Mouse (Mus musculus) CH12.LX (cell line): ENCODE data around the gene Pdrg1. TPM values are rescaled to one million over a fixed set of nuclear protein-coding genes. Genes with fewer than 3 reads are reported as not detected.

Experiments
- DNase-seq: peaks from one replicate; pipeline ENCODE4 v3.0.0-alpha.2; 2013; ENCODE audit errors: extremely low read depth
- H3K27ac ChIP-seq: 2 replicates; pipeline ENCODE4 v1.5.1; 2012; ENCODE audit warnings: low read depth, mild to moderate bottlenecking, control low read depth, moderate library complexity; ENCODE audit not compliant: insufficient read depth
- H3K27me3 ChIP-seq: replicated peaks from 2 replicates; pipeline ENCODE3; 2012; ENCODE audit warnings: inconsistent platforms
- H3K36me3 ChIP-seq, 2 experiments: replicated peaks in 1 of 2; 2 replicates each; pipeline versions ENCODE3 to v1.6.1; 2012; ENCODE audit warnings: inconsistent platforms in 1 of 2, low read length in 1 of 2, mild to moderate bottlenecking in 1 of 2, mixed read lengths in 1 of 2, moderate library complexity in 1 of 2; ENCODE audit not compliant: control insufficient read depth in 1 of 2, insufficient read depth in 1 of 2
- H3K4me1 ChIP-seq, 2 experiments: 2 replicates each; pipeline ENCODE4 v1.6.1; 2012; ENCODE audit warnings: inconsistent platforms in 1 of 2, moderate library complexity in 1 of 2; ENCODE audit not compliant: insufficient read depth in 2 of 2, control insufficient read depth in 1 of 2
- H3K4me2 ChIP-seq: 2 replicates; pipeline ENCODE4 v1.6.1; 2012; ENCODE audit warnings: low read depth, mild to moderate bottlenecking, control low read depth; ENCODE audit not compliant: poor library complexity, insufficient read depth, severe bottlenecking
- H3K4me3 ChIP-seq, 3 experiments: fragments of 150-350 bp in 1 of 3; sonication (generic) in 1 of 3; replicated peaks in 1 of 3; 2 replicates each; pipeline versions ENCODE3 to v1.5.1; 2011 to 2012; ENCODE audit warnings: low read depth in 2 of 3, low read length in 2 of 3, mild to moderate bottlenecking in 2 of 3, moderate library complexity in 2 of 3, control low read depth in 1 of 3, improper control_type of control experiment in 1 of 3, inconsistent platforms in 1 of 3, mixed read lengths in 1 of 3; ENCODE audit not compliant: poor library complexity in 1 of 3
- H3K79me2 ChIP-seq: replicated peaks from 2 replicates; pipeline ENCODE4 v1.6.1; 2012; ENCODE audit warnings: mild to moderate bottlenecking, moderate library complexity; ENCODE audit not compliant: control insufficient read depth, poor library complexity, insufficient read depth, severe bottlenecking; ENCODE audit errors: extremely low read depth
- H3K9ac ChIP-seq: 2 replicates; pipeline ENCODE4 v1.6.1; 2012; ENCODE audit warnings: low read depth, mild to moderate bottlenecking, control low read depth, moderate library complexity; ENCODE audit not compliant: insufficient read depth
- H3K9me3 ChIP-seq: replicated peaks from 2 replicates; pipeline ENCODE3; 2012; ENCODE audit warnings: low read length, inconsistent platforms, mixed read lengths
- CTCF ChIP-seq, 2 experiments: IDR thresholded peaks in 1 of 2; conservative IDR thresholded peaks in 1 of 2; 2 replicates each; pipeline ENCODE4 v1.5.1; 2011 to 2012; ENCODE audit warnings: low read depth in 2 of 2, low read length in 2 of 2, improper control_type of control experiment in 1 of 2, inconsistent platforms in 1 of 2, mild to moderate bottlenecking in 1 of 2, moderate library complexity in 1 of 2
- E2F4 ChIP-seq: IDR thresholded peaks from 2 replicates; pipeline ENCODE4 v1.6.1; 2011; ENCODE audit warnings: low read depth, low read length, improper control_type of control experiment; ENCODE audit not compliant: insufficient replicate concordance
- ETS1 ChIP-seq: conservative IDR thresholded peaks from 2 replicates; pipeline ENCODE4 v1.6.1; 2012; ENCODE audit warnings: low read depth, mild to moderate bottlenecking, inconsistent platforms, low read length, improper control_type of control experiment, moderate library complexity
- HCFC1 ChIP-seq: IDR thresholded peaks from 2 replicates; pipeline ENCODE4 v1.6.1; 2012; ENCODE audit warnings: low read depth, mild to moderate bottlenecking, inconsistent platforms, low read length, improper control_type of control experiment
- JUN ChIP-seq: IDR thresholded peaks from 2 replicates; pipeline ENCODE4 v1.6.1; 2011; ENCODE audit warnings: low read depth, mild to moderate bottlenecking, low read length, improper control_type of control experiment, moderate library complexity; ENCODE audit not compliant: insufficient read depth
- JUND ChIP-seq: conservative IDR thresholded peaks from 2 replicates; pipeline ENCODE4 v1.6.1; 2011; ENCODE audit warnings: low read depth, low read length, improper control_type of control experiment
- KAT2A ChIP-seq: IDR thresholded peaks from 2 replicates; pipeline ENCODE4 v1.6.1; 2012; ENCODE audit warnings: low read length, improper control_type of control experiment, inconsistent platforms; ENCODE audit not compliant: insufficient replicate concordance
- MAFK ChIP-seq: IDR thresholded peaks from 2 replicates; pipeline ENCODE4 v1.6.1; 2011; ENCODE audit warnings: low read length, improper control_type of control experiment; ENCODE audit not compliant: insufficient replicate concordance
- MAX ChIP-seq: IDR thresholded peaks from 2 replicates; pipeline ENCODE4 v1.6.1; 2011; ENCODE audit warnings: low read length, improper control_type of control experiment
- MAZ ChIP-seq: IDR thresholded peaks from 2 replicates; pipeline ENCODE4 v1.6.1; 2012; ENCODE audit warnings: low read depth, mild to moderate bottlenecking, inconsistent platforms, low read length, improper control_type of control experiment, moderate library complexity
- MYC ChIP-seq: IDR thresholded peaks from 2 replicates; pipeline ENCODE4 v1.6.1; 2011; ENCODE audit warnings: low read depth, mild to moderate bottlenecking, improper control_type of control experiment, low read length
- POLR2A ChIP-seq: IDR thresholded peaks from 2 replicates; pipeline ENCODE4 v1.6.1; 2011; ENCODE audit warnings: low read depth, mild to moderate bottlenecking, improper control_type of control experiment, low read length
- POLR2AphosphoS2 ChIP-seq: IDR thresholded peaks from 2 replicates; pipeline ENCODE4 v1.6.1; 2011; ENCODE audit warnings: low read depth, low read length, improper control_type of control experiment
- RCOR1 ChIP-seq: conservative IDR thresholded peaks from 2 replicates; pipeline ENCODE4 v1.6.1; 2012; ENCODE audit warnings: low read depth, mild to moderate bottlenecking, inconsistent platforms, low read length, improper control_type of control experiment
- SIN3A ChIP-seq: IDR thresholded peaks from 2 replicates; pipeline ENCODE4 v1.6.1; 2012; ENCODE audit warnings: low read length, improper control_type of control experiment, inconsistent platforms
- SMC3 ChIP-seq: IDR thresholded peaks from 2 replicates; pipeline ENCODE4 v1.6.1; 2011; ENCODE audit warnings: low read depth, low read length, improper control_type of control experiment
- TBP ChIP-seq: conservative IDR thresholded peaks from 2 replicates; pipeline ENCODE4 v1.6.1; 2011; ENCODE audit warnings: low read depth, low read length, improper control_type of control experiment
- TCF12 ChIP-seq: IDR thresholded peaks from 2 replicates; pipeline ENCODE4 v1.6.1; 2014; ENCODE audit warnings: low read depth, mild to moderate bottlenecking, inconsistent platforms, low read length, improper control_type of control experiment
- UBTF ChIP-seq: IDR thresholded peaks from 2 replicates; pipeline ENCODE4 v1.6.1; 2012; ENCODE audit warnings: low read depth, mild to moderate bottlenecking, inconsistent platforms, low read length, improper control_type of control experiment, moderate library complexity
- USF1 ChIP-seq: IDR thresholded peaks from 2 replicates; pipeline ENCODE4 v1.6.1; 2014; ENCODE audit warnings: low read depth, mild to moderate bottlenecking, inconsistent platforms, low read length, improper control_type of control experiment
- USF2 ChIP-seq: conservative IDR thresholded peaks from 2 replicates; pipeline ENCODE4 v1.6.1; 2011; ENCODE audit warnings: low read depth, low read length, improper control_type of control experiment
- ZNF384 ChIP-seq: IDR thresholded peaks from 2 replicates; pipeline ENCODE4 v1.6.1; 2012; ENCODE audit warnings: low read depth, low read length, improper control_type of control experiment, inconsistent platforms
- dilution Hi-C: fragments of 300-500 bp; cut with MboI; formaldehyde crosslinking; loops from 2 replicates; pipeline ENCODE4 v1.14.3; 2020; ENCODE audit warnings: low sequenced_read_pairs; ENCODE audit not compliant: extremely low pct_unique_long_range_greater_than_20kb, extremely low pct_ligation_motif_present
- in situ Hi-C: fragments of 300-500 bp; cut with MboI; formaldehyde crosslinking; loops from 3 replicates; pipeline ENCODE4 v1.14.3; 2019; ENCODE audit warnings: low sequenced_read_pairs, low pct_ligation_motif_present, low pct_unique_long_range_greater_than_20kb, mixed read lengths
- polyA plus RNA-seq: library from polyadenylated mRNA; unstranded; fragments of >175 nt; gene quantifications from 2 replicates; pipeline ENCODE4 v1.2.1, GENCODE M21; 2012; ENCODE audit warnings: low read depth; ENCODE audit not compliant: insufficient read length
- total RNA-seq, 2 experiments: library from RNA; depleted of rRNA; stranded (reverse); fragments of 300-350 nt in 1 of 2; fragments of >200 nt in 1 of 2; gene quantifications; 2 replicates each; pipeline ENCODE4 v1.2.3; 2012 to 2014

The Pdrg1 gene
- total and polyA plus RNA-seq, 3 experiments: 26.1 to 56.4 (median 50.9) TPM

DNA sequence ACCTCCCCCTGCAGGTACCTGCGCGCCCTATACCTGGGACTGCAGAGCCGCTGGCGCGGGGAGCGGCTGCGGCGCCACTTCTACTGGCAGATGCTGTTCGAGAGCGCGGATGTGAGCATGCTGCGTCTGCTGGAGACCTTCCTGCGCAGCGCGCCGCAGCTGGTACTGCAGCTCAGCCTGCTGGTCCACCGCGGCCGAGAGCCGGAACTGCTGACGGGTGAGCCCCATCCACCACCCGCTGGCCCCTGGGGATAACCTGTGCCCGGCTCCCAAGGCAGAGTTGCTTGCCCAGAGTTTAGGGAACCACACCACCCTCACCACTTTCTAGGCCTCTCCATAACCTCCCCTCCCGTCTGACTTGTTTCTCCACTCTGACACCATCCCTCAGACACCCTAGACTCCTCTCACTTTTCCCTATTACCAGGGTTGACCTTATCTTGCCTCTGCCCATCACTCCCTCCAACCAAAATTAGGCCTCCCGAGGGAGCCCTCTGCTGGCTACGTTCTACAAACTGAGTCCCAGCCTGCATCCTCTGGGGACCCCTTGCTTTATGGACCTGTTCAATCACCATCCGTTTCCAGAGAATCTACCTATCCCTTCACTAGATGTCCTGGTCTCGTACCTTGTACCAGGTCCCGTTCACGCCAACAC, 37.6 kb upstream of the Pdrg1 start:
- in situ Hi-C loops: no loop called here
- Histone ChIP-seq H3K9me3 (no peaks in the 10 kb centered on the region), H3K27me3 (peaks cover 86% of the 10 kb centered on the region), H3K4me2 (no peak overlapping the region), H3K79me2 (no peaks in the 10 kb centered on the region), H3K4me1 (peaks cover 8 to 38% of the 10 kb centered on the region in 2 experiments; a peak in 3 of 4 replicates), H3K4me3 (no peak overlapping the region), H3K9ac (no peak overlapping the region), H3K27ac (no peak overlapping the region), H3K36me3 (no peaks in the 10 kb centered on the region)
- no peak for DNase-seq
- dilution Hi-C loops: no loop called here
- TF ChIP-seq KAT2A (no peak), CTCF (conservative IDR thresholded peaks at IDR 0.05 in 1 of 2, IDR thresholded peaks at IDR 0.05 in 1 of 2; ENCODE audit: low read depth in 2 of 2, low read length in 2 of 2) (peak in 1 of 2 experiments; percentile 38; a peak in 2 of 4 replicates), TCF12 (no peak), POLR2A (no peak), TBP (no peak), E2F4 (no peak), SIN3A (no peak)

DNA sequence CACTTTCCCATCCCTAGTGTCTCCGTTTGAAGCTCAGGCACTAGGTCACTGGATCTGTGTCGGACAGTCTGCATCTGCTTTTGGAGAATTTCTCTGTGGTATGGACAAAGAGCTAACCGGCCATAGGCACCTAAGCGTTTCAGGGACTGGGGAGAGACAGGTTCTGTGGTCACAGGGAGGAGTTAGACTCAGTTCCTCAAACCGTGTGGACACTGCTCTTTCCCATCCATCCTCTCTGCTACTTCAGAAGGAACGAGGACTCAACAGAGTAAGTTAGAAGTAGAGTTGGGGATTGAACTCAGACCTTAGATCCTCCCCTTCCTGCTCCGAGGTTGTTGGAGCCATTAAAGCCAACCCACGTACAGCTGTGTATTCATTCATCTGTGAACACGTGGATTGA, 36.3 kb upstream of the Pdrg1 start:
- Histone ChIP-seq H3K4me2 (no peak overlapping the region), H3K9ac (no peak overlapping the region), H3K27me3 (peaks cover 85% of the 10 kb centered on the region), H3K4me1 (peaks cover 4 to 26% of the 10 kb centered on the region in 2 experiments; a peak in 3 of 4 replicates), H3K79me2 (no peaks in the 10 kb centered on the region), H3K4me3 (no peak overlapping the region), H3K27ac (no peak overlapping the region), H3K36me3 (no peaks in the 10 kb centered on the region), H3K9me3 (no peaks in the 10 kb centered on the region)
- DNase-seq: no peak
- dilution Hi-C loops (no loop called here), in situ Hi-C loops (no loop called here)
- TF ChIP-seq SMC3: no peak
- no peak for TF ChIP-seq UBTF
- no peak for TF ChIP-seq E2F4
- TF ChIP-seq MYC: no peak

DNA sequence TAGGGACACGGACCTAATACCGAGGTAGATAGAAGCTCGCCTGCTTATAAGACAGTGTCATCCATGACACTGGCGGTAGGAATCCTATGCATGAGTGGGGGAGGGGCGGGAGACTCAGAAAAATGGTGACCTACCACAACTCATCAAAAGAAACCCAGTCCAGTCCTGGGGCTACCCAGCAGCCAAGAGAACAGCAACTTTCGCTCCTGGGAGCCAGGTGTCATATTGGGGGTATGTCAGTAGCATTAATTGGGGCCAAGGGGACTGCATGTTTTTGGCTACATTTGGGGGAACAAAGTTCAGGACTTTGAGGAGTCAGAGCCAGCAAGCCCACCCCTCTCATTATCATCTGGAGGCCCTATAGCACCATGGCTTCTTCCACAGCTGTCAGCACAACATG, 35.9 kb upstream of the Pdrg1 start:
- TF ChIP-seq MYC (no peak), RCOR1 (no peak), MAFK (no peak), MAX (no peak), HCFC1 (no peak), USF1 (no peak), ETS1 (no peak), JUN (no peak), JUND (no peak), UBTF (no peak), POLR2A (no peak), USF2 (no peak), MAZ (no peak), TCF12 (no peak), POLR2AphosphoS2 (no peak), ZNF384 (no peak)
- peaks cover 88% of the 10 kb centered on the region for H3K27me3 ChIP-seq
- H3K4me1 ChIP-seq: peaks cover 4 to 21% of the 10 kb centered on the region in 2 experiments; a peak in 3 of 4 replicates
- no peaks in the 10 kb centered on the region for H3K36me3 ChIP-seq
- no peak overlapping the region for H3K27ac ChIP-seq
- no peak for DNase-seq
- dilution Hi-C loops (no loop called here), in situ Hi-C loops (no loop called here)
- no peaks in the 10 kb centered on the region for H3K9me3 ChIP-seq
- H3K9ac ChIP-seq: no peak overlapping the region
- no peak overlapping the region for H3K4me3 ChIP-seq
- no peaks in the 10 kb centered on the region for H3K79me2 ChIP-seq
- no peak overlapping the region for H3K4me2 ChIP-seq
